Mouse (Mus musculus) midbrain, embryonic 13.5 days (tissue): Measurements from ENCODE around the gene Fxyd3. TPM values are rescaled to one million over a fixed set of nuclear protein-coding genes. Genes with fewer than 3 reads are reported as not detected.
A peak's percentile ranks its signal among the peaks of the same experiment; 100 is the strongest.

Experiments
- ATAC-seq: fragments of 200-750 bp; cut with Nextera tagmentation; 2 replicates; pipeline ENCODE4 v1.8.0; 2017; ENCODE audit warnings: mild to moderate bottlenecking, moderate TSS enrichment, moderate library complexity
- H3K27ac ChIP-seq: fragments of 300-500 bp; sonication (generic); 2 replicates; pipeline ENCODE4 v1.5.1; 2015; ENCODE audit warnings: inconsistent platforms, mild to moderate bottlenecking, moderate library complexity
- H3K27me3 ChIP-seq: fragments of 300-500 bp; sonication (generic); 2 replicates; pipeline ENCODE4 v1.6.1; 2015; ENCODE audit warnings: mild to moderate bottlenecking, inconsistent platforms
- H3K36me3 ChIP-seq: fragments of 300-500 bp; sonication (generic); 2 replicates; pipeline ENCODE4 v1.6.1; 2015; ENCODE audit warnings: mild to moderate bottlenecking, inconsistent platforms
- H3K4me1 ChIP-seq: fragments of 300-500 bp; sonication (generic); replicated peaks from 2 replicates; pipeline ENCODE4 v1.6.1; 2015; ENCODE audit warnings: inconsistent platforms
- H3K4me2 ChIP-seq: fragments of 300-500 bp; sonication (generic); replicated peaks from 2 replicates; pipeline ENCODE4 v1.6.1; 2015; ENCODE audit warnings: moderate library complexity, mild to moderate bottlenecking, inconsistent platforms
- H3K4me3 ChIP-seq: fragments of 300-500 bp; sonication (generic); replicated peaks from 2 replicates; pipeline ENCODE4 v1.5.1; 2015; ENCODE audit warnings: mild to moderate bottlenecking, inconsistent platforms
- H3K9ac ChIP-seq: fragments of 300-500 bp; sonication (generic); replicated peaks from 2 replicates; pipeline ENCODE4 v1.6.1; 2015; ENCODE audit warnings: mild to moderate bottlenecking, inconsistent platforms
- H3K9me3 ChIP-seq: fragments of 300-500 bp; sonication (generic); 2 replicates; pipeline ENCODE4 v1.6.1; 2016; ENCODE audit warnings: mild to moderate bottlenecking, inconsistent platforms
- WGBS: fragments of 180-500 bp; shearing (Covaris S2); methylation state at CpG from one replicate; pipeline ENCODE4 v1.1.7; 2015; 5-methylcytosine and 5-hydroxymethylcytosine counted together
- polyA plus RNA-seq: library from polyadenylated mRNA; unstranded; fragments of >200 nt; fragmentation: Nextera tagmentation; extraction: Ambion mirVana; gene quantifications from 2 replicates; pipeline ENCODE4 v1.2.1, GENCODE M21; 2015

Gene Fxyd3
- polyA plus RNA-seq, 1 experiment from 2014 or later = 0.47 TPM

- Histone ChIP-seq H3K36me3 (no peaks in the 10 kb centered on the region), H3K4me1 (peaks cover 6% of the 10 kb centered on the region), H3K9me3 (no peaks in the 10 kb centered on the region), H3K27ac (peak overlapping the region; percentile 9; the same call in 1 of the 2 replicates), H3K27me3 (0 out of 2 replicates have a peak, but pooled peaks cover 3% of the 10 kb centered on the region), H3K4me3 (no peak overlapping the region), H3K9ac (no peak overlapping the region), H3K4me2 (no peak overlapping the region)
- ATAC-seq = no peak
- 60% methylated on average over 11 of the region's 11 CpGs for WGBS
Observed at GRCm38 (mm10) chr7:31059919-31060620, 16.4 kb downstream of the Fxyd3 start.

GRCm38 (mm10) chr7:31059108-31059507 lies 17.4 kb downstream of the Fxyd3 start, which contains the start of gene Lgi4:
Gene Lgi4 (plus strand): TSS chr7:31059342.
- H3K9ac ChIP-seq = no peak within 1 kb of the TSS
- peaks cover 11% of the 10 kb centered on the region for H3K27me3 ChIP-seq
- no peaks in the 10 kb centered on the region for H3K9me3 ChIP-seq
- peaks cover 12% of the 10 kb centered on the region for H3K4me1 ChIP-seq
- 2% methylated on average over 2 of the region's 2 CpGs for WGBS
- peak within 1 kb of the TSS; percentile 9; the same call in 1 of the 2 replicates for H3K27ac ChIP-seq
- H3K36me3 ChIP-seq = no peaks in the 10 kb centered on the region
- peak; percentile 70 for ATAC-seq
- H3K4me2 ChIP-seq = no peak within 1 kb of the TSS
- no peak within 1 kb of the TSS for H3K4me3 ChIP-seq

- 88% methylated on average over 6 of the region's 6 CpGs for WGBS
- Histone ChIP-seq H3K27me3 (peaks cover 20% of the 10 kb centered on the region), H3K9ac (no peak overlapping the region), H3K36me3 (no peaks in the 10 kb centered on the region), H3K4me1 (peaks cover 12% of the 10 kb centered on the region), H3K4me3 (no peak overlapping the region), H3K9me3 (no peaks in the 10 kb centered on the region), H3K27ac (no peak overlapping the region), H3K4me2 (no peak overlapping the region)
- no peak for ATAC-seq
Observed at GRCm38 (mm10) chr7:31058211-31058610, 18.3 kb downstream of the Fxyd3 start.

- H3K4me3 ChIP-seq = no peak overlapping the region
- no peak for ATAC-seq
- no peak overlapping the region for H3K9ac ChIP-seq
- H3K27me3 ChIP-seq = peaks cover 25% of the 10 kb centered on the region
- no peak overlapping the region for H3K4me2 ChIP-seq
- H3K4me1 ChIP-seq = peaks cover 17% of the 10 kb centered on the region
- no peak overlapping the region for H3K27ac ChIP-seq
- no peaks in the 10 kb centered on the region for H3K9me3 ChIP-seq
- no peaks in the 10 kb centered on the region for H3K36me3 ChIP-seq
- WGBS = 74% methylated on average over 5 of the region's 5 CpGs
Observed at GRCm38 (mm10) chr7:31057730-31058129, 18.8 kb downstream of the Fxyd3 start.

- no peaks in the 10 kb centered on the region for H3K36me3 ChIP-seq
- no peaks in the 10 kb centered on the region for H3K9me3 ChIP-seq
- H3K27ac ChIP-seq = no peak within 1 kb of the TSS
- no peak within 1 kb of the TSS for H3K4me2 ChIP-seq
- no peak within 1 kb of the TSS for H3K4me3 ChIP-seq
- peaks cover 32% of the 10 kb centered on the region for H3K27me3 ChIP-seq
- WGBS = 84% methylated on average over 2 of the region's 2 CpGs
- H3K9ac ChIP-seq = no peak within 1 kb of the TSS
- H3K4me1 ChIP-seq = peaks cover 23% of the 10 kb centered on the region
- ATAC-seq = no peak
Observed at GRCm38 (mm10) chr7:31057071-31057470, 19.4 kb downstream of the Fxyd3 start, which contains the start of gene Fxyd1. Gene Fxyd1 (minus strand): TSS chr7:31057199.

GRCm38 (mm10) chr7:31056448-31056847 lies 20.1 kb downstream of the Fxyd3 start:
- H3K9ac ChIP-seq = no peak overlapping the region
- no peak overlapping the region for H3K4me3 ChIP-seq
- peaks cover 29% of the 10 kb centered on the region for H3K4me1 ChIP-seq
- no peak overlapping the region for H3K4me2 ChIP-seq
- no peaks in the 10 kb centered on the region for H3K9me3 ChIP-seq
- H3K36me3 ChIP-seq = no peaks in the 10 kb centered on the region
- WGBS = 79% methylated on average over 7 of the region's 7 CpGs
- ATAC-seq = no peak
- no peak overlapping the region for H3K27ac ChIP-seq
- peaks cover 38% of the 10 kb centered on the region for H3K27me3 ChIP-seq

GRCm38 (mm10) chr7:31055883-31056282 lies 20.6 kb downstream of the Fxyd3 start:
- Histone ChIP-seq H3K27me3 (peaks cover 44% of the 10 kb centered on the region), H3K4me1 (peaks cover 35% of the 10 kb centered on the region), H3K36me3 (no peaks in the 10 kb centered on the region), H3K4me2 (no peak overlapping the region), H3K9ac (no peak overlapping the region), H3K27ac (no peak overlapping the region), H3K4me3 (no peak overlapping the region), H3K9me3 (no peaks in the 10 kb centered on the region)
- 18% methylated on average over 4 of the region's 4 CpGs for WGBS
- no peak for ATAC-seq

- Histone ChIP-seq H3K9me3 (no peaks in the 10 kb centered on the region), H3K27me3 (peaks cover 48% of the 10 kb centered on the region), H3K4me3 (no peak overlapping the region), H3K4me2 (no peak overlapping the region), H3K4me1 (peaks cover 40% of the 10 kb centered on the region), H3K9ac (no peak overlapping the region), H3K27ac (no peak overlapping the region), H3K36me3 (no peaks in the 10 kb centered on the region)
- ATAC-seq = no peak
- 4% methylated on average over 10 of the region's 10 CpGs for WGBS
Observed at GRCm38 (mm10) chr7:31055354-31055824, 21.1 kb downstream of the Fxyd3 start.

GRCm38 (mm10) chr7:31054661-31055320 lies 21.7 kb downstream of the Fxyd3 start:
- peaks cover 46% of the 10 kb centered on the region for H3K4me1 ChIP-seq
- H3K9me3 ChIP-seq = no peaks in the 10 kb centered on the region
- no peak overlapping the region for H3K4me3 ChIP-seq
- 0 out of 2 replicates have a peak overlapping the region, but pooled peaks have one; percentile 28 for H3K9ac ChIP-seq
- no peak overlapping the region for H3K27ac ChIP-seq
- ATAC-seq = no peak
- no peak overlapping the region for H3K4me2 ChIP-seq
- 41% methylated on average over 11 of the region's 11 CpGs for WGBS
- H3K36me3 ChIP-seq = no peaks in the 10 kb centered on the region
- H3K27me3 ChIP-seq = peaks cover 54% of the 10 kb centered on the region

- 27% methylated on average over 10 of the region's 10 CpGs for WGBS
Observed at GRCm38 (mm10) chr7:31053882-31054447, 22.5 kb downstream of the Fxyd3 start.

GRCm38 (mm10) chr7:31052636-31053434 lies 23.7 kb downstream of the Fxyd3 start:
- 1% methylated on average over 34 of the region's 34 CpGs for WGBS
- H3K9me3 ChIP-seq = no peaks in the 10 kb centered on the region
- ATAC-seq = no peak
- no peak overlapping the region for H3K27ac ChIP-seq
- H3K4me1 ChIP-seq = peaks cover 54% of the 10 kb centered on the region
- peak overlapping the region; percentile 40 for H3K4me3 ChIP-seq
- H3K4me2 ChIP-seq = peak overlapping the region; percentile 61
- H3K36me3 ChIP-seq = no peaks in the 10 kb centered on the region
- peaks cover 66% of the 10 kb centered on the region for H3K27me3 ChIP-seq
- H3K9ac ChIP-seq = no peak overlapping the region; the same call in 1 of the 2 replicates

More at GRCm38 (mm10) chr7:31053882-31054447, 22.5 kb downstream of the Fxyd3 start:
- no peak for ATAC-seq
- Histone ChIP-seq H3K4me2 (no peak overlapping the region), H3K4me3 (no peak overlapping the region), H3K9me3 (no peaks in the 10 kb centered on the region), H3K27me3 (peaks cover 62% of the 10 kb centered on the region), H3K9ac (no peak overlapping the region), H3K27ac (no peak overlapping the region), H3K4me1 (peaks cover 54% of the 10 kb centered on the region), H3K36me3 (no peaks in the 10 kb centered on the region)
